Mouse (Mus musculus) testis, adult 2 months (tissue): ENCODE results near the gene Rxra.

Source experiments
- CTCF ChIP-seq: fragments of 200-500 bp; IDR thresholded peaks from 2 replicates; pipeline ENCODE4 v1.5.1; 2012; ENCODE audit warnings: low read depth, mild to moderate bottlenecking, inconsistent platforms, low read length, moderate library complexity; ENCODE audit not compliant: control insufficient read depth, insufficient read depth, insufficient replicate concordance
- POLR2A ChIP-seq: fragments of 200-500 bp; IDR thresholded peaks from 2 replicates; pipeline ENCODE4 v1.6.1; 2012; ENCODE audit warnings: low read depth, mild to moderate bottlenecking, inconsistent platforms, low read length, moderate library complexity; ENCODE audit not compliant: control insufficient read depth

- TF ChIP-seq CTCF: no peak
- no peak for TF ChIP-seq POLR2A
These were observed 9.7 kb downstream of the Rxra start for GRCm38 (mm10) chr2:27685917-27686316.
